Mouse (Mus musculus) lung, embryonic 16.5 days (tissue): ENCODE results near the gene Epsti1. TPM values are rescaled to one million over a fixed set of nuclear protein-coding genes. Genes with fewer than 3 reads are reported as not detected.

Experiments used
- polyA plus RNA-seq: library from polyadenylated mRNA; unstranded; fragments of >200 nt; fragmentation: Nextera tagmentation; extraction: Ambion mirVana; gene quantifications from 2 replicates; pipeline ENCODE4 v1.2.1, GENCODE M21; 2015

Gene Epsti1
- polyA plus RNA-seq, 1 experiment from 2014 or later, result 0.85 TPM

Other genes starting within 250 kb of the Epsti1 start
- gene Dnajc15, start 29.1 kb upstream of the Epsti1 start, polyA plus RNA-seq, result 81.9 and 97.3 TPM in 2 replicates
- gene Fam216b, start 184.8 kb downstream of the Epsti1 start, polyA plus RNA-seq, result 0.59 and 1.9 TPM in 2 replicates